Mouse (Mus musculus) adrenal gland, adult 2 months (tissue): ENCODE data around the gene Htra3. TPM values are rescaled to one million over a fixed set of nuclear protein-coding genes. Genes with fewer than 3 reads are reported as not detected.

Experiments
- DNase-seq: peaks from one replicate; pipeline ENCODE4 v3.0.0; 2021
- polyA plus RNA-seq: library from polyadenylated mRNA; depleted of rRNA; stranded (reverse); fragments of >200 nt; gene quantifications from 2 replicates; pipeline ENCODE4 v1.2.3, GENCODE M21; 2012
- total RNA-seq, 2 experiments: library from RNA; stranded (reverse); gene quantifications; 2 replicates each; pipeline ENCODE4 v1.2.3; 2021

Htra3 gene
- total and polyA plus RNA-seq, 3 experiments = 23.8 to 162 (median 58.0) TPM

GRCm38 (mm10) chr5:35695815-35696214 is 16.2 kb upstream of the Htra3 start:
- DNase-seq = peak; percentile 57

DNA sequence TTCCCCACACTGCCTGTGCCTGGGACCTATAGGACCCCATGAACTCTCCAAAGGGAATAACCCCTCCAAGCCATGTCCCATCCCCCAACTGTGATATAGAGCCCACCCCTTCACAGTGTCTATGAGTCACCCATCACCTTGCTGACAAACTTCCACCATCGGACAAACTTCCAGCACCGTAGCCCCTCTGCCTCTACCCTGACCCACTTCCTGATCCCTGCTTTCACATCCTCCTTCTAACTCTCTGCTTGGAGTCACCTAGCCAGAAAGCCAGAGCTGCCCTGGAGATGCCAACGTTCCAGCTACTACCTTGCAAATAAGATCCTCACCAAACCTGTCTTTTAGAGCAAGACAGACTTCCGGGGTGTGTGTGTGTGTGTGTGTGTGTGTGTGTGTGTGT is 14.1 kb upstream of the Htra3 start:
- DNase-seq = no peak

GRCm38 (mm10) chr5:35691246-35691645 is 11.7 kb upstream of the Htra3 start:
- DNase-seq = no peak

- DNase-seq = peak; percentile 89
Measured at GRCm38 (mm10) chr5:35690485-35691165, 11.0 kb upstream of the Htra3 start.

GRCm38 (mm10) chr5:35689374-35689773 is 9.8 kb upstream of the Htra3 start:
- peak; percentile 76 for DNase-seq

- DNase-seq = no peak
Measured at GRCm38 (mm10) chr5:35688851-35689250, 9.3 kb upstream of the Htra3 start.

DNA sequence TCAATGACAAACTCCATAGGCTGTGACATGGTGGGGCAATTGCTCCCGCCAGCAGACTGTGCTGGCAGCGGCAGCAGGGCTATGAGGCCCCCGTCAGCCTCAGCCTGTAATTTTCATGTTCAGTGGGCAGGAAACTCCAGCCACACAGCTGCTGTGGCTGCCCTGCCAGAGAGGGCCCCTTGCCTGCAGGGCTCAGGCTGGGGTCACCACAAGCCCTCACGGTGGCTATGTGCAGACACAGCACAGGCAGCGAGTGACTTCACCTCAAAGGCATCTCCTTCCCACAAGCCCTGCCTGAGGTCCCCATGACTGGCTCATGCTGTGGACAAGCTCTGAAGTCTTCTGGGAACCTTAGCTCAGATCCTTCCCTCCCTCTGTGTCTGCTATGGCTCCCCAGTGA is 7.5 kb upstream of the Htra3 start:
- DNase-seq = no peak

- DNase-seq = no peak
Measured at GRCm38 (mm10) chr5:35686336-35686735, 6.8 kb upstream of the Htra3 start.

GRCm38 (mm10) chr5:35685079-35685478 is 5.5 kb upstream of the Htra3 start:
- DNase-seq = no peak

DNA sequence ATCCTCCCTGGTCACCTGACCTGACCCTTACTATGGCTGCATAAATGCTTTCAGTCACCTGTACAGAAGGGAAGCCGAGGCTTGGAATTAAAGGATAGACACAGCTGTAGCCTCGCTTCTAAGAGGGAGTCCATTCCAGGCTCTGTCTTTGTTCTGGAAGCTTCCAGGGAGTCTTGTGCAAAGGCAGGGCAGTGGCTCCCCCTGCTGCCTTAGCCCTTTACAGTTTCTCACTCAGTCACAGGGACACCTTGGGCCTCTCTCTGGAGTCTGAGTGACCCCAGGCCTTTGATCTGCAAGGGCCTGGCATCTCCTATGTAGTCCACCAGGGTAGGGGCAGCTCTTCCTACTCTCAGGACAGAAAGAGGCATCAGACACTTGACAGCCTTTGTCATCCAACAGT is 1.4 kb upstream of the Htra3 start:
- DNase-seq = peak; percentile 61

DNA sequence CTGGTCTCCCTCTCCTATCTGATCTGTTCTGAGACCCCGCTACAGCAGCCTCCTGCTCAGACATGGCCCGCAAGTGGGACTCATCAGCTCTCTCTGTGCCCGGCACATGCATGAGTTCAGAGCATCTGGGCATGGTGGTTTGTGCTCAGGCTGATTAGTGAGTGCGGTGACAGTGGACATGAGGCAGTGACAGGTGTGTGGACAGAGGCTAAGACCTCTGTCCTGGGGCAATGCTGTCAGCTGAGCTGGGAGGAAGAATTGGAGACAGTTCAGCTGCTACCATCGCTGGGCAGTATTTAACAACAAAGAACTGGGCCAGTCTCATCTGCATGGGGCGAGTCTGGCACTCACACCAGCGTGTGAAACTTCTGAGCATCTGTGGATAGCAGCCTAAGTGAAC is 2.6 kb downstream of the Htra3 start:
- no peak for DNase-seq

DNA sequence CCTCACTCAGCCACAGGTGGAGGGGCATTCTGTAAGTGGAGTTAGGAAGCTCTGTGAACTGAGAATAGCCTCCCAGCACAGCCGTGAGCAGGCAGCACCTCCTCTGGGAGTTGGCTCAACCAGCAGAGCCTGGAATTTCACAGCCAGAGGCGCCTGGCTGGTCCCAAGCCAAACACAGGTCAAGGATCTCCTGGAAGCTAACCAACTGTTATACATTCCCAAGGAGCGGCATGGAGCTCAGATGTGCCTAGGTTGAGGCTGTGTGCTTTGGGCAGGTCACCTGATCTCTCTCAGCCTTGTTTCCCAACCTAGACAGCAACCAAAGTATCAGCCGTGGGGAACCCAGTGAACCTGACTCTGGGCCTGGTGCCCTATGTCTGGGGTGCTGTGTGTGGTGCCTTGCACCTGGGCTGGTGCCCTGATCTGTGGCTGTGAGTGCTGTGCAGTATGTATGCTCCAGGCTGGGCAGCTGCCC is 5.5 kb downstream of the Htra3 start:
- DNase-seq = peak; percentile 86

DNA sequence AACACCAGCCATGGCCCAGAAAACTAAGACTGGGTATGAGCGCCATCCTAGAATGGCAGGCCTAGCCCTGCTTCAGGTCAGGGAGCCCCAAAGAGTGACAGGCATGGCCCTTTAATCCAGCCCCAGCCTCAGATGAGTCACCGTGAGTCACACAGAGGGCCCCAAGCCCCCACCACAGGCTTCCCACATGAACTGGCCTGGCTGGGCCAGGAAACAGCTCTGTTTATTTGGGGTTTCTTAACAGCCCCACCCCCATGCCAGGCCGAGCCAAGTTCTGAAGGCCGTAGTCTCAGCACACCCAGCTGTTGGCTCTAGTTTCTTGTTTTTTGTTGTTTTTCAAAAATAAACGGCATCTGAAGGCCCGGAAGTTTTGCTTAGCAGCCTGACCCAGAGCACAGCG is 6.5 kb downstream of the Htra3 start:
- peak; percentile 96 for DNase-seq

DNA sequence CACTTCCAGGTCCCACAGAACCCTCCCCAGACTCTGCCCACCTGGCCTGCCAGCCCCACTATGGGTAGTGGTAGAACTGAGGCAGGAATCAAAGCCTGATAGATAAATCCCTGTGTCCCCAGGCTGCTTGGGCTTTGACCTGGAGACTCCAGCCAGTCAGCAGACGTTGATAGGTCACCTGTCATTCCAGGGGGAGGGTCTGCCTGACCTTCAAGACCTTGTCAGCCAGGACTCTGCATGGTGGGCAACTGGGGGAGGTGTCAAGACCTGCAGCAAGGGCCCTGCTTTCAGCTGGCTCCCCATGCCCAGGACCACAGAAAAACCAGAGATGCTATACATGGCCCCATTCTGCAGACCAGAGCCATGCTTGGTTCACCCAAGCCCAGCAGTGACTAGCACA is 7.0 kb downstream of the Htra3 start:
- no peak for DNase-seq

DNA sequence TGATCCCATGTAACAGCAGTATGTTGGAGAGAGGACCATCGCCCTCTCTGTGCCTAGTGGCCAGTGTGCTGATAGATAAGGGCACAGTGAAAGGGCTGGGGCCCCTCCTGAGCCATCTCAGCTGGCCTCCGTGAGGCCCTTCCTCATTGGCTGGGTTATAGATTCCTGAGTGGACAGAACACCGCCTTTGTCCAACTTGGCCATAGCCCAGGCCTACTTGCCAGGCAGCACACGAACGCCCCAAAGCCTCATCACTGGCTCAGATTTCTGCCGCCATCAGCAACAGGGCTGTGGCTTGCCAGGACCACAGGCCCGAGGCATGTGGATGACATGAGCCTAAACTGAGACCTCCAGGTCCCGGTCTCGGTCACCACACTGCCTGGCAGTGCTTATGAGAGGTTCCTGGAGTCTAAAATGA is 8.1 kb downstream of the Htra3 start:
- peak; percentile 74 for DNase-seq

- DNase-seq = no peak
Measured at GRCm38 (mm10) chr5:35670412-35670801, 9.2 kb downstream of the Htra3 start.

GRCm38 (mm10) chr5:35669747-35670411 is 9.7 kb downstream of the Htra3 start:
- no peak for DNase-seq

DNA sequence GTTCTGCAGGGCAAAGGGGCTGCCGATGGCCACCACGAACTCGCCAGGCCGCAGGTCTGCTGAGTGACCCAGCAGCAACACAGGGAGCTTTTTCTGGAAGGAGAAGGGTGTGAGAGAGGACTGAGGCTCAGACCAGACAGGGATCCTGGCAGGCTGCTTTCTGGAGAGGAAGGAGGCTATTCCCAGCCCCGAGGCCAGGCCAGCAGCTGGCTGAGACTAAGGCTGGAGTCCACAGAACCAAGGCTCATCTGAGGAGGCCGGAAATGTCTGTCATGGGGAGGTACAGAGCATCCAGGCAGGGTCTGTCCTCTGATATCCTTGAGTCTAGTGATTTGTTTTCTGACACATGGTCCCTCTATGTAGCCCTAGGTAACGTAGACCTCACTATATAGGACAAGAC is 13.4 kb downstream of the Htra3 start:
- DNase-seq = no peak

DNA sequence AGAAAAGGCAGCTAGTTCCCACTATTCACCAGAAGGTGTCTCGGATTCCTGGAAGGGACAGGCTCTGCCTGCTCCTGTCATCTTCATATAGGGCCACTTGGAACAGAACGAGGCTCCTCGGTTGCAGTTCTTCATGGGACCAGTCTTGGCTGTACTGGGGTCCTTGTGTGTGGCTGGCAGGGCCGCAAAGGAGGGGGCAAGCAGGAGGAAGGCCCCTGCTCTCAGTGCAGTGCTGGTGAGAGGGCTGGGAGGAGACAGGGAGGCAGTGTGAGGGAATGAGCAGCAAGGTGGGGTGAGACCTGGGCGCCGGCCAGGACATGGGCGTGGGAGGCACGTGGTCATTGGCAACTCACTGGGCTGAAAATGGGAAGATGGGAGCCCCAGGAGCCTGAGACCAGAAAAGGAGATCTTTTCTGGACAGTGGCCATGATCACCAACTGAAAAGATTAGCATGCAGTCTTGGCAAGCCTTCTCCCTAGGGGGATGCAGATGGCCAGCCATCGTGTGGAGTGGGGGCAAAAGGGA is 17.5 kb downstream of the Htra3 start:
- DNase-seq = no peak

DNA sequence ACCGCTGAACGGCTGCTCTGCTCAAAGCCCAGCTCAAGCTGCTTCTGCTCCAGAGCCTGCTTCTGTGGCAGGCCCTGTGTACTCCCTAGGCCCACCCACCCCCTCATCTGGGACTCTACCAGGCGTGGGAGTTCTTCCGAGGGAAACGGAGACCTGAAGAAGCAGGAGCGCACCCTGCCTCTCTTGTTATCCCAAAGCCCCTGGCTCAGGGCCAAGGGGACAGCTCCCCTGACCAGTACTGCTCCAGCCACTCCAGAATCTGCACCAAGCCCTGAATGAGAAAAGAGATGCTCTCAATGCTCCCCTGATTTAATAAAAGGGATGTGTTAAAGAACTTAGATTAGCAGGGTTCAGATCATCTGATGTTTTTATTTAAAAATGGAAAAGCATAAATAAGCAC is 18.4 kb downstream of the Htra3 start:
- DNase-seq = no peak

GRCm38 (mm10) chr5:35659503-35659902 is 20.1 kb downstream of the Htra3 start:
- DNase-seq = no peak

DNA sequence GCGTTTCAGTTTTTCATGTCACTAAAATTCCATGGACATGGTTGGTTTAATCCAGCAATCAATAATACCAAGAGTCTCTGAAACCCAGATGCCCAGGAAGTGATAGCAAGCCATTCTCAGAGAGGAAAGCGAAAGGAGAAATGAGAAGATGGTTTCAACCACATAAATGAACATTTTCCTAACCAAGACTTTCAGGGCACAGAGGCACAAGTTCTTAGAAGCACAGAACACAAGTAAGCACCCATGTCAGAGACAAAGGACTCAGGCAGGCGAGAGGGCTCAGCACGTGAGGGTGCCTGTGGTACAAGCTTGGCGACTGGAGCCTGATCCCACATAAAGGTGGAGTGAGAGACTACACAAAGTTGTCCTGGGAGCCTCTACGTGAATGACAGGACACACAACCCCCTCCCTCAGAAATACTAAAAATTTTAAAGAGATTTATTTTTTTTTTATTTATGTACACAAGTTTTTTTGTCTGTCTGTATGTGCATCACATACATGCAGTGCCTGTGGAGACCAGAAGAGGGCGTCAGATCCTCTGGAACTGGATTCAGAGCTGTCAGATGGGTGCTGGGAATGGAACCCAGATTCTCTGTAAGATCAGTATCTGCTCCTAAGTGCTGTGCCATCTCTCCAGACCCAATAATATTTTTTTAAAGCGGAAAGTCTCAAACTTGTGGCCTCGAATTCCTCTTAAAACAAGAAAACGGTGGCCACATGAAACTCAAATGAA is 23.7 kb downstream of the Htra3 start:
- no peak for DNase-seq
